Mouse (Mus musculus) midbrain, postnatal 0 days (tissue): ENCODE data around the gene Tent5b. TPM values are rescaled to one million over a fixed set of nuclear protein-coding genes. Genes with fewer than 3 reads are reported as not detected.
A peak's percentile ranks its signal among the peaks of the same experiment; 100 is the strongest.

Experiments
- ATAC-seq: fragments of 200-750 bp; cut with Nextera tagmentation; 2 replicates; pipeline ENCODE4 v1.8.0; 2017; ENCODE audit warnings: moderate number of reproducible peaks, mild to moderate bottlenecking, moderate TSS enrichment, moderate library complexity; ENCODE audit not compliant: low FRiP score
- DNase-seq: peaks from one replicate; pipeline ENCODE4 v3.0.0-alpha.2; 2015; ENCODE audit warnings: low spot score
- H3K27ac ChIP-seq: fragments of 300-500 bp; sonication (generic); 2 replicates; pipeline ENCODE4 v1.5.1; 2014; ENCODE audit warnings: low read depth, mild to moderate bottlenecking, low read length, mixed read lengths
- H3K27me3 ChIP-seq: fragments of 300-500 bp; sonication (generic); 2 replicates; pipeline ENCODE4 v1.6.1; 2014; ENCODE audit warnings: low read length, control low read depth, mixed read lengths; ENCODE audit not compliant: insufficient read depth
- H3K36me3 ChIP-seq: fragments of 300-500 bp; sonication (generic); 2 replicates; pipeline ENCODE4 v1.6.1; 2014; ENCODE audit warnings: low read length, control low read depth, mixed read lengths; ENCODE audit not compliant: insufficient read depth
- H3K4me1 ChIP-seq: fragments of 300-500 bp; sonication (generic); 2 replicates; pipeline ENCODE4 v1.6.1; 2014; ENCODE audit warnings: mild to moderate bottlenecking, control low read depth, antibody characterized with exemption, low read length, mixed read lengths; ENCODE audit not compliant: insufficient read depth
- H3K4me2 ChIP-seq: fragments of 300-500 bp; sonication (generic); 2 replicates; pipeline ENCODE4 v1.6.1; 2014; ENCODE audit warnings: low read depth, mild to moderate bottlenecking, low read length, mixed read lengths; ENCODE audit not compliant: poor library complexity, severe bottlenecking
- H3K4me3 ChIP-seq: fragments of 300-500 bp; sonication (generic); 2 replicates; pipeline ENCODE4 v1.5.1; 2014; ENCODE audit warnings: low read depth, mild to moderate bottlenecking, low read length, moderate library complexity
- H3K9ac ChIP-seq: fragments of 300-500 bp; sonication (generic); replicated peaks from 2 replicates; pipeline ENCODE4 v1.6.1; 2014; ENCODE audit warnings: mild to moderate bottlenecking, low read length, moderate library complexity, mixed read lengths; ENCODE audit not compliant: poor library complexity, severe bottlenecking
- H3K9me3 ChIP-seq: fragments of 300-500 bp; sonication (generic); 2 replicates; pipeline ENCODE4 v1.6.1; 2016; ENCODE audit warnings: low read length, control low read depth
- CTCF ChIP-seq: IDR thresholded peaks from 2 replicates; pipeline ENCODE4 v1.5.1; 2016; ENCODE audit warnings: antibody characterized with exemption, mild to moderate bottlenecking
- WGBS: fragments of 180-500 bp; shearing (Covaris S2); extraction: QIAGEN DNeasy Blood & Tissue Kit; methylation state at CpG from one replicate; pipeline ENCODE4 v1.1.7; 2014; 5-methylcytosine and 5-hydroxymethylcytosine counted together
- polyA plus RNA-seq: library from polyadenylated mRNA; unstranded; fragments of >200 nt; fragmentation: Nextera tagmentation; extraction: Ambion mirVana; gene quantifications from 2 replicates; pipeline ENCODE4 v1.2.1, GENCODE M21; 2015
- total RNA-seq: library from RNA; depleted of rRNA; stranded (reverse); fragments of >200 nt; gene quantifications from 2 replicates; pipeline ENCODE4 v1.2.3, GENCODE M21; 2014

Tent5b gene
- total and polyA plus RNA-seq, 2 experiments from 2014 or later, result 0.27 to 0.77 TPM

GRCm38 (mm10) chr4:133440377-133440795, 39.5 kb upstream of the Tent5b start:
- Histone ChIP-seq H3K4me2 (peak overlapping the region; percentile 26), H3K9ac (no peak overlapping the region), H3K27me3 (no peaks in the 10 kb centered on the region), H3K4me1 (peaks cover 8% of the 10 kb centered on the region), H3K9me3 (no peaks in the 10 kb centered on the region), H3K36me3 (no peaks in the 10 kb centered on the region), H3K4me3 (no peak overlapping the region), H3K27ac (peak overlapping the region; percentile 75)
- peak; percentile 51 for DNase-seq
- 6% methylated on average over 6 of the region's 6 CpGs for WGBS
- ATAC-seq, result peak; percentile 34; the same call in 1 of the 2 replicates
- TF ChIP-seq CTCF, result no peak

- Histone ChIP-seq H3K36me3 (no peaks in the 10 kb centered on the region), H3K9ac (no peak overlapping the region), H3K27ac (peak overlapping the region; percentile 39; the same call in 1 of the 2 replicates), H3K4me2 (no peak overlapping the region), H3K9me3 (no peaks in the 10 kb centered on the region), H3K4me3 (no peak overlapping the region), H3K27me3 (no peaks in the 10 kb centered on the region), H3K4me1 (peaks cover 8% of the 10 kb centered on the region)
- 40% methylated on average over 3 of the region's 3 CpGs for WGBS
- no peak for ATAC-seq
- no peak for DNase-seq
- no peak for TF ChIP-seq CTCF
These were observed 37.7 kb upstream of the Tent5b start for GRCm38 (mm10) chr4:133442194-133442593.

GRCm38 (mm10) chr4:133443085-133443484, 36.8 kb upstream of the Tent5b start:
- Histone ChIP-seq H3K4me1 (peaks cover 8% of the 10 kb centered on the region), H3K4me3 (no peak overlapping the region), H3K4me2 (no peak overlapping the region), H3K27me3 (no peaks in the 10 kb centered on the region), H3K9ac (no peak overlapping the region), H3K27ac (peak overlapping the region; percentile 39), H3K36me3 (no peaks in the 10 kb centered on the region), H3K9me3 (no peaks in the 10 kb centered on the region)
- 0 out of 2 replicates have a peak, but pooled peaks have one; percentile 25 for ATAC-seq
- 52% methylated on average over 5 of the region's 5 CpGs for WGBS
- DNase-seq, result peak; percentile 69
- TF ChIP-seq CTCF, result no peak

- H3K4me1 ChIP-seq, result no peaks in the 10 kb centered on the region
- H3K27me3 ChIP-seq, result no peaks in the 10 kb centered on the region
- H3K9ac ChIP-seq, result no peak overlapping the region
- DNase-seq (no peak), ATAC-seq (no peak)
- H3K9me3 ChIP-seq, result no peaks in the 10 kb centered on the region
- WGBS, result 93% methylated on average over 5 of the region's 5 CpGs
- no peak overlapping the region for H3K4me3 ChIP-seq
- H3K27ac ChIP-seq, result no peak overlapping the region
- no peak for TF ChIP-seq CTCF
- H3K4me2 ChIP-seq, result no peak overlapping the region
- H3K36me3 ChIP-seq, result no peaks in the 10 kb centered on the region
These were observed 34.2 kb upstream of the Tent5b start for GRCm38 (mm10) chr4:133445727-133446126.

GRCm38 (mm10) chr4:133447366-133447765, 32.6 kb upstream of the Tent5b start:
- DNase-seq, result no peak
- Histone ChIP-seq H3K9me3 (no peaks in the 10 kb centered on the region), H3K9ac (no peak overlapping the region), H3K4me1 (no peaks in the 10 kb centered on the region), H3K27ac (no peak overlapping the region), H3K4me2 (no peak overlapping the region), H3K4me3 (no peak overlapping the region), H3K27me3 (no peaks in the 10 kb centered on the region), H3K36me3 (no peaks in the 10 kb centered on the region)
- no peak for ATAC-seq
- no peak for TF ChIP-seq CTCF
- 61% methylated on average over 5 of the region's 5 CpGs for WGBS

GRCm38 (mm10) chr4:133447967-133448366, 32.0 kb upstream of the Tent5b start:
- ATAC-seq (no peak), DNase-seq (no peak)
- Histone ChIP-seq H3K9me3 (no peaks in the 10 kb centered on the region), H3K4me2 (no peak overlapping the region), H3K27me3 (no peaks in the 10 kb centered on the region), H3K36me3 (no peaks in the 10 kb centered on the region), H3K9ac (no peak overlapping the region), H3K4me3 (no peak overlapping the region), H3K4me1 (no peaks in the 10 kb centered on the region), H3K27ac (no peak overlapping the region)
- TF ChIP-seq CTCF, result no peak
- 79% methylated on average over 11 of the region's 11 CpGs for WGBS
